In the genomic region with DNA sequence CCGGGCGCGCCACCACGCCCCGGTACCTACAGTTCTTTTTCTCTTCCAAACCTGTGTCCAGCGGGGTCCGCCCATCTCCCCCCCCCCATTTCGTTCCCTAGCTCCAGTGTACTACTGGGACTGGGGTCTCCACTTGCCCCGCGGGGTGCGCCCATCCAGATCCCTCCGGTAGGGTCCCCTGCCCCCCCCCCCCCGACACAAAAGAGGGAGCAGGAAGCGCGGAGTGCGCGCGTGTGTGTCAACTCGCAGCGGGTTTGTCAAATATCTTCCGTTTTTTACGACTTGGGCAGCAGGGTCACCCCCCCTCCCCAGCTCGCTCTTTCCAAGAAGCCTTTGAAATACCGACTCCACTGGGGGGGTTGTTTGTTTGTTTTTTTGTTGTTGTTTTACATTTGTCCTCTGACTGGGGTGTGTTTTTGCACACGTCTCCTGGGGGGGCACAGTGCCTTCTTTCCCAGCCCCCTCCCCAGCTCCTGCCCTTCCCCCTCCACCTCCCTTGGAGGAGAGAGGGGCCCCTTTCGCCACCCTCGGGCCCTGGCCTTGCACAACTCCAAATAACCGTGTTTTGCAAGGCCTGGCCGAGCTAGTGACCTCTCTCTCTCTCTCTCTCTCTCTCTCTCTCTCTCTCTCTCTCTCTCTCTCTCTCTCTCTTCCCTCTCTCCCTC, we compare ENCODE assay signal across 8 mouse cellular contexts. TPM values are rescaled to one million over a fixed set of nuclear protein-coding genes. Genes with fewer than 3 reads are reported as not detected.
DNase-seq lines count a peak whose midpoint lies in the region; ATAC-seq and TF ChIP-seq lines count a peak whose summit lies in the region.

No protein-coding gene starts in this region.

- WGBS in thymus, adult 2 months: 3% methylated on average over 29 of the region's 29 CpGs
- WGBS in hindbrain, embryonic 14.5 days: under 1% methylated on average over 28 of the region's 29 CpGs
- under 1% methylated on average over 26 of the region's 29 CpGs for WGBS in liver, postnatal 0 days (ENCODE audit: insufficient replicate concordance)

- H3K36me3 ChIP-seq in thymus, adult 2 months (ENCODE audit: control insufficient read depth, insufficient read depth, low read length): no peaks in the 10 kb centered on the region
- peaks cover 13% of the 10 kb centered on the region for H3K36me3 ChIP-seq in hindbrain, embryonic 14.5 days (replicated peaks; ENCODE audit: control insufficient read depth, insufficient read depth)
- H3K36me3 ChIP-seq in liver, postnatal 0 days (replicated peaks; ENCODE audit: insufficient read depth, low read length): peaks cover 22% of the 10 kb centered on the region

- 0 out of 2 replicates have a peak, but pooled peaks have one; percentile 11 for TF ChIP-seq POLR2A in thymus, adult 2 months (IDR thresholded peaks at IDR 0.05; ENCODE audit: control insufficient read depth, extremely low read depth, insufficient read depth, low read length, poor library complexity)

- peak overlapping the region; percentile 84 for H3K9ac ChIP-seq in hindbrain, embryonic 14.5 days
- peak overlapping the region; percentile 85 for H3K9ac ChIP-seq in liver, postnatal 0 days (replicated peaks)

- H3K4me1 ChIP-seq in thymus, adult 2 months (replicated peaks; ENCODE audit: control insufficient read depth, insufficient read depth, low read length): peaks cover 19% of the 10 kb centered on the region
- H3K4me1 ChIP-seq in hindbrain, embryonic 14.5 days (replicated peaks; ENCODE audit: control insufficient read depth, insufficient read depth, low read length): peaks cover 27% of the 10 kb centered on the region
- H3K4me1 ChIP-seq in liver, postnatal 0 days (ENCODE audit: insufficient read depth): peaks cover 43% of the 10 kb centered on the region

- peak; percentile 29 for DNase-seq in thymus, adult 2 months
- no peak for DNase-seq in thymus, postnatal 10 days (ENCODE audit: low spot score in 2 of 2)
- peak; percentile 65 for DNase-seq in embryo, embryonic 10 days (ENCODE audit: low spot score)
- no peak for DNase-seq in hindbrain, embryonic 14.5 days (ENCODE audit: low spot score)
- peak; percentile 74 for DNase-seq in liver, postnatal 0 days
- peak; percentile 72 for DNase-seq in neural tube, embryonic 10.5 days (ENCODE audit: extremely low spot score, low spot score)
- no peak for DNase-seq in frontal cortex, postnatal 25 days (ENCODE audit: low spot score in 2 of 2)
- no peak for DNase-seq in frontal cortex, postnatal 10 days (ENCODE audit: low spot score in 2 of 2)

- no peak for TF ChIP-seq CTCF in thymus, adult 2 months (IDR thresholded peaks at IDR 0.05; ENCODE audit: borderline replicate concordance, control insufficient read depth, extremely low read depth, insufficient read depth, low read length, poor library complexity)
- no peak for TF ChIP-seq CTCF in liver, postnatal 0 days (IDR thresholded peaks at IDR 0.05; ENCODE audit: low read depth)

- no peaks in the 10 kb centered on the region for H3K9me3 ChIP-seq in hindbrain, embryonic 14.5 days (ENCODE audit: control insufficient read depth, low read length)
- H3K9me3 ChIP-seq in liver, postnatal 0 days (ENCODE audit: low read length): no peaks in the 10 kb centered on the region

- no peak for TF ChIP-seq EP300 in liver, postnatal 0 days (IDR thresholded peaks at IDR 0.05; ENCODE audit: low read depth)

- ATAC-seq in hindbrain, embryonic 14.5 days (ENCODE audit: low FRiP score): no peak
- peak; percentile 40; the same call in 1 of the 2 replicates for ATAC-seq in liver, postnatal 0 days

- H3K27me3 ChIP-seq in thymus, adult 2 months (ENCODE audit: control insufficient read depth, insufficient read depth, low read length): no peaks in the 10 kb centered on the region
- peaks cover 6% of the 10 kb centered on the region for H3K27me3 ChIP-seq in hindbrain, embryonic 14.5 days (ENCODE audit: control insufficient read depth, insufficient read depth, low read length)
- no peaks in the 10 kb centered on the region for H3K27me3 ChIP-seq in liver, postnatal 0 days (ENCODE audit: insufficient read depth, low read length)

- H3K27ac ChIP-seq in thymus, adult 2 months (ENCODE audit: control insufficient read depth, insufficient read depth, low read length): peak overlapping the region; percentile 65
- H3K27ac ChIP-seq in hindbrain, embryonic 14.5 days: peak overlapping the region; percentile 91
- H3K27ac ChIP-seq in liver, postnatal 0 days (ENCODE audit: low read depth): peak overlapping the region; percentile 95

- peak overlapping the region; percentile 71 for H3K4me3 ChIP-seq in thymus, adult 2 months (ENCODE audit: control insufficient read depth, insufficient read depth, low read length)
- peak overlapping the region; percentile 86 for H3K4me3 ChIP-seq in hindbrain, embryonic 14.5 days (replicated peaks; ENCODE audit: low read length)
- H3K4me3 ChIP-seq in liver, postnatal 0 days (ENCODE audit: low read depth, low read length): peak overlapping the region; percentile 86

- H3K4me2 ChIP-seq in hindbrain, embryonic 14.5 days (replicated peaks): peak overlapping the region; percentile 81
- peak overlapping the region; percentile 97 for H3K4me2 ChIP-seq in liver, postnatal 0 days (ENCODE audit: low read depth, low read length)

RNA-seq across cellular contexts. Expression of a gene that starts 1.3 kb away (rescaled TPM):
- polyA plus RNA-seq in thymus, adult 2 months (2012; rRNA removed): 12.5 and 13.5 TPM in 2 replicates
- 3.4 and 3.8 TPM in 2 replicates for polyA plus RNA-seq in hindbrain, embryonic 14.5 days (2014; fragmentation: Nextera tagmentation; extraction: Ambion mirVana)
- 4.5 and 5.5 TPM in 2 replicates for polyA plus RNA-seq in liver, postnatal 0 days (2015; fragmentation: Nextera tagmentation; extraction: Ambion mirVana)

RNA-seq across cellular contexts. Expression of a gene that starts 7.2 kb away (rescaled TPM):
- 279 and 303 TPM in 2 replicates for polyA plus RNA-seq in thymus, adult 2 months (2012; rRNA removed)
- 228 and 232 TPM in 2 replicates for polyA plus RNA-seq in hindbrain, embryonic 14.5 days (2014; fragmentation: Nextera tagmentation; extraction: Ambion mirVana)
- polyA plus RNA-seq in liver, postnatal 0 days (2015; fragmentation: Nextera tagmentation; extraction: Ambion mirVana): 47.3 and 51.7 TPM in 2 replicates

RNA-seq across cellular contexts. Expression of a gene that starts 11.4 kb away (rescaled TPM):
- 5.8 and 7.5 TPM in 2 replicates for polyA plus RNA-seq in thymus, adult 2 months (2012; rRNA removed)
- polyA plus RNA-seq in hindbrain, embryonic 14.5 days (2014; fragmentation: Nextera tagmentation; extraction: Ambion mirVana): 1.7 and 2.6 TPM in 2 replicates
- 0.18 and 0.34 TPM in 2 replicates for polyA plus RNA-seq in liver, postnatal 0 days (2015; fragmentation: Nextera tagmentation; extraction: Ambion mirVana)

RNA-seq across cellular contexts. Expression of a gene that starts 17.5 kb away (rescaled TPM):
- not detected in 2 replicates for polyA plus RNA-seq in thymus, adult 2 months (2012; rRNA removed)
- polyA plus RNA-seq in hindbrain, embryonic 14.5 days (2014; fragmentation: Nextera tagmentation; extraction: Ambion mirVana): 1.1 TPM in 1 of 2 replicates, not detected in the other
- polyA plus RNA-seq in liver, postnatal 0 days (2015; fragmentation: Nextera tagmentation; extraction: Ambion mirVana): 4.6 TPM in 1 of 2 replicates, not detected in the other

RNA-seq across cellular contexts. Expression of a gene that starts 19.4 kb away (rescaled TPM):
- polyA plus RNA-seq in thymus, adult 2 months (2012; rRNA removed): 103 and 121 TPM in 2 replicates
- polyA plus RNA-seq in hindbrain, embryonic 14.5 days (2014; fragmentation: Nextera tagmentation; extraction: Ambion mirVana): 42.0 and 42.5 TPM in 2 replicates
- polyA plus RNA-seq in liver, postnatal 0 days (2015; fragmentation: Nextera tagmentation; extraction: Ambion mirVana): 13.5 and 14.3 TPM in 2 replicates

Comparison
In these comparisons a context has a peak if more than half of its experiments do, and no peak if none do; other contexts are left out.
1. DNase-seq: peak in thymus, adult 2 months (single experiment), embryo, embryonic 10 days (single experiment), liver, postnatal 0 days (single experiment) and neural tube, embryonic 10.5 days (single experiment); none in thymus, postnatal 10 days (0 of 2), hindbrain, embryonic 14.5 days (single experiment), frontal cortex, postnatal 25 days (0 of 2) and frontal cortex, postnatal 10 days (0 of 2).
2. Peak in every context shown above with its lines, with median percentiles within 50 percentile points of each other: H3K27ac ChIP-seq and H3K4me3 ChIP-seq.